Mouse (Mus musculus) right cerebral cortex, adult 18-20 months (tissue): ENCODE measurements around the gene Clec12b.
"Not testable (repeated sequence)": the region's sequence is repeated elsewhere in the genome, so short reads cannot be mapped to it uniquely, and the experiment has no call there.

Source experiments
- DNase-seq: peaks from one replicate; pipeline ENCODE4 v3.0.0; 2022; ENCODE audit warnings: mixed read lengths

Clec12b gene

DNA sequence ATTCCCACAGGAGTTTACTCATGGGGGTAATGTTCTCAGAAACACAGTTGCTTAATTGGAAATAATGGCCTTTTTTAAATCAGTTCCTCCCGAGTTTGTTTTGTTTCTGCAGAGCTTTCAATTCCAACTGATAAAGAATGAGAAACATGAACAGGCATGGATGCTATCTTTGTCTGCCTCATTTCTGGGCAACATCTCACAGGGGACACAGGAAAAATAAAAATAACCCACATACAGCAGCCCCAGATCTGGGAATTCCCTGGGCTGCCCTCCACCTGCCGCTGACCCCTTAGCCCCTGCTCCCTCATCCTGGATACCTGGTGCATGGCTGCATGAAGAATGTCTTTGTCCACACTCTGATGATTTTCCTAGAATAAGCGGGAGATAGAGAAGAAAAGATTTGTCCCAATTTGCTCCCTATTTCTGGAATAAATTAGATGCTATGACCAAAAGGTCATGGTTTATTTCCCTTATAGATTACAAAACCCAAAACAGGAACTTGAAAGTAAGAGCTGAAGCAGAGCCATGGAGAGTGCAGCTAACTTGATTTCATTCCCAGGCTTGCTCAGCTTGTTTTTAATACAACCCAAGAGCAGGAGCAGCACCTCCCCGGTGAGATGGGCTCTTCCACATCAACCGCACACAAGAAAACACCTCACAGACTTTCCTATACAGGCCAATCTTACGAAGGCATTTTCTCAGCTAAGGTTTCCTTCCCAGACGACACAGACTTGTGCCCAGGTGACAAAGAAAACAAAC is 16.1 kb downstream of the Clec12b start:
- DNase-seq = no peak

DNA sequence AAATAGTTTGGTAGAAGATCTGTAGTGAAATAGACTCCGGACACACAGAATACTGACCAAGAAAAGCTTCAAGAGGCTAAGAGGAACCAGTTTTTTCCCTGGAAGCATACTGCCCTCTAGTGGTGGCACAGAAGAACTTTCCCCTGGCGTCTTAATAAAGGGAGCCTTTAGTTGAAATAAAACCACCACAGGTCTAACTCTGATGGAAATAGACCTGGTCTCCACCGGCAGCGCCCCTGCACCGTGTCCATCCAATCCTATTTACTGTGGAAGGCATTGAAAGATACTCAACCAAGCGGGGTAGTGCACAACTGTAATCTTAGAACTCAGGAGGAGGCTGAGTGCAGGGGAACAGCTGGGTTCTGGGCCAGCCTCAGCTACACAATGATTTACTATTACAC is 19.7 kb downstream of the Clec12b start:
- peak; percentile 23 for DNase-seq

DNA sequence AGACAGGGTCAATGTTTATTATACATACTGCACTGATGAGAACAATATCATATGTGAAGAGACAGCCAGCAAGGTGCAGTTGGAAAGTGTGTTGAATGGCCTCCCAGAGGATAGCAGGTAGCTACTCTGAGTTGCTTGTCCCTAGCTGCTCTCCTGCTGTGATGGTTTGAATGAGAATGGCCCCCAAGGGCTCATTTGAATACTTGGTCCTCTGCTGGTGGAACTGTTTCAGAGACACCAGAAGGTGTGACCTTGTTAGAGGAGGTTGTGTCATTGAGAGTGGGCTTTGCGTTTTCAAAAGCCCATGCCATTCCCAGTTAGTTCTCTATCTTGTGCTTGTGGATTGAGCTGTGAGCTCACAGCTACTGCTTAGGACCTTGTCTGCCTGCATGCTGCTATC is 21.7 kb downstream of the Clec12b start:
- DNase-seq = no peak

DNA sequence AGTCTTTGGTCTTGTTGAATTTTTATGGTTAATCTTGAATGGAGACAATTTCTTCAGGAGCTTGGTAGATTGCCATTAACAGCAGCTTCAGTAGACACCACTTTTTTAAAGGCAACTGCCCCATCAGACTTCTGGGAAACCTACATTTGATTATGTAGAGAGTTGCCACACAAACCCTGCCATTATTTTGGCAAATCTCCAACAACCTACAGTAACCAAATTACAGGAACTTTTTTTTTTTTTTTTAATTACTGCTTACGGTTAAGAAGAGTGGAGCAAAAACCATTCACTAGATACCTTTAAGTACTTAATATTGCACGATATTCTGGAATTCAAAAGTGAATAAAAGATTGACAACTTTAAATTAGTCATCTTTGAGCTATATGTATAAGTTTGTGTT is 26.2 kb downstream of the Clec12b start:
- DNase-seq = no peak

DNA sequence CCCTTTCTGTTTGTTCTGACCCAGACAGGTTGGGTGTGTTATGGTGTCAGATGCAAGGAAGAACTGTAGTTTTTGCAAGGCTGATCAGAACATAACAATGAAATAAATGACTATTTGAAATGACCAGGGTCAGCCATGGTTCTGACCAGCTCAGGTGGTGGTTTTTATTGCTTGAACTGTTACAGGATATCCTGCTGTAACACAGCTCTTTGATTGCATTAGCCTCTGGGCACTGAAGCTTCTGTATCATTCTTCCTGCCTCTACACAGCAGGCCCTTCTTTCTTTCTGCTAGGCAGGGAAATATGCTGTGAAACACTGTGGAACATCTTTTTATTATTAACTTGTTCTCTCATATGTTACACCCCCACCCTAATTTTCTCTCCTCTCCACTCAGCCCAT is 29.2 kb downstream of the Clec12b start:
- no peak for DNase-seq

DNA sequence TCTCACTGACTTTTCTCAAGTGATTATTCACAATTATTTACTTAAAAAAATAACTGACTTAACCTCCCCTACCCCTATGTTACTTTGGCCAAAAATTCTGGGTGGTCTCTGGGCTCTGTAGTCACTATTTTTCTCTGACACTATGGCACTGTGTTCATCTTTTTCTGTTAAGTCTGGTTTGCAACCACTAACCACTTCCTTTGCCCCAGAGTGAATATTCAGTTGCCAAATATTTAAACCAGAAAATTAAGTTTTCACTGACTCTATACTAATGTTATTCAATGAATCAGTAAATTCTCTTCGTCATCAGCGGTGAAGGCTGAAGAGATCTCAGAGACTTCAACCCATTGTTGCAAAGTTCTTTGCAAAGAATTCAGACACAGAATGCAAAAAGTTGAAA is 29.9 kb downstream of the Clec12b start:
- no peak for DNase-seq

DNA sequence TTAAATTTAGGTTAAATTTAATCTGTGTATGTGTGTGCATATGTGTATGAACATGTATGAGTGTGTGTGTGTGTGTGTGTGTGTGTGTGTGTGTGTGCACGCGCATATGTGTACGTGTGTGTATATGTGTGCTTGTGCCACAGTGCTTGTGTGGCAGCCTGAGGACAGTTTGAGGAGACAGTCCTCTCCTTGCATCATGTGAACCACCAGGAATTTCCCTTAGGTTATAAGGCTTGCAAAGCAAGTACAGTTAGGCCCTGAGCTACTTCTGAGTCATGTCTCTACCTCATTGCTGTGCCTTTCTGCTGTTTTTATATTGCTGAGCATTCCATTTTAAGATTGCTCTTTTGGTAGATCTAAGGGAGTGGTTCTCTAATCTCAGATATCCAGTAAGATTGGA is 34.6 kb downstream of the Clec12b start:
- no peak for DNase-seq

DNA sequence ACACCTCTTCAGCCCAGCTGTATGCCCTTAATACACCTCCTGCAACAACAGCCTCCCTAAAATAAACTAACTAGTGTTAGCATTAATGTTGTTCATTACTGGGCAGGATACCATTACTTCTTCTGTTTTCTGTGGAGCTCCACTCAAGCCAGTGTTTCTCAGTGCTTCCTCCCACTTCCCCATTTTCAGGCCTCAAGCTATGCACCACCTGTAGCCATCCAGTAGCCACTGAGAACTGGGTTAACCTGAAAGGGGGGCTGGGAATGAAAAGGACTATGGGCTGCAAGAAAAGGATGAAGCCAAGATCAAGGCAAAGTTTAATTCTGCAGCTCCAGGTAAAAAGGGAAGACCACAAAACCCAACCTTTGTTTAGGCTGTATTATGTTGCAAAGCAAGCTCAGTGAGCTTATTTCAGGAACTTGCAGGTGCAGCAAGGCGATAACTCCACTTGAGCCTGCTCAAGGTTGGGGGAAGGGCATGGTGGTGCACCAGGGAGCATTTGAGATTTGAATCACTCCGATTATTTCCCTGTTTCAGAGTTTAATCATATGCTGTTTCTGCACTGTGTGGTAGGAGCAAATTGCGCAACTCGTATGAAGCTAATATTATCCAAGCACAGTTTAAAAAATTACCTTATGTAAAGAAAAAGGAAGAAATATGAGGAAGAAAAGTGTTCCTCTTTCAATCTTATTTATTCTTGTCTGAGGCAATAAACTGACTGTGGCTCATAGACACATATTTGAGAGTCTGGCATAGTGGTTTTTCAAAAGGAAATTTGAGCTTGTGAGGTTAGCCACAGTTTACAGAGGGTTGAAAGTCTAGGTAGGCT is 35.9 kb downstream of the Clec12b start:
- DNase-seq = no peak

DNA sequence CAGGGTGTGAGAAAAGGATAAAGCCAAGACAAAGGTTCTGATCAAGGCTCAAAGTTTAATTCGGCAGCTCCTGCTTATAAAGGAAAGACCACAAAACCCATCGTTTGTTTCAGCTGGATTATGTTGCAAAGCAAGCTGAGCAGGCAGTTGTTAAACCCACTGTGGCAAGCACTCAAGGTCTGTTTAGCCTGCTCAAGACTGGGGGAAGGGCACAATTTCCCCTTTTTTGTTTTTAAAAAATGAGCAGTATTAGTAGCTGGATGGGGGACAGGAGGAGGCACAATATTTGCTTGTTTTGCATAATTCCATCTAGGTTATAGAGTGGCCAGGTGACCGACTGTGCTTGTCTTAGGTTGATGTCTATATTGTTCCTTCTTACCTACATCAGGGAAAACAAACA is 41.3 kb downstream of the Clec12b start:
- DNase-seq = no peak

DNA sequence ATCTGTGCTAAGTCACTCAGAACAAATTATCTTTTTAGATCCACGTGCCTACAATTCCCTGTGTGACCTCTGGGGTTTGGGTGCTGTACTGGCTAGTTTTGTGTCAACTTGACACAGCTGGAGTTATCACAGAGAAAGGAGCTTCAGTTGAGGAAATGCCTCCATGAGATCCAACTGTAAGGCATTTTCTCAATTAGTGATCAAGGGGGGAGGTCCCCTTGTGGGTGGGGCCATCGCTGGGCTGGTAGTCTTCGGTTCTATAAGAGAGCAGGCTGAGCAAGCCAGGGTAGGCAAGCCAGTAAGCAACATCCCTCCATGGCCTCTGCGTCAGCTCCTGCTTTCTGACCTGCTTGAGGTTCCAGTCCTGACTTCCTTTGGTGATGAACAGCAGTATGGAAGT is 43.3 kb downstream of the Clec12b start, which contains the start of gene Clec12a:
Clec12a (plus strand) TSS at position 301 of the 400 bp plus-strand sequence.
- DNase-seq = not testable (repeated sequence)

DNA sequence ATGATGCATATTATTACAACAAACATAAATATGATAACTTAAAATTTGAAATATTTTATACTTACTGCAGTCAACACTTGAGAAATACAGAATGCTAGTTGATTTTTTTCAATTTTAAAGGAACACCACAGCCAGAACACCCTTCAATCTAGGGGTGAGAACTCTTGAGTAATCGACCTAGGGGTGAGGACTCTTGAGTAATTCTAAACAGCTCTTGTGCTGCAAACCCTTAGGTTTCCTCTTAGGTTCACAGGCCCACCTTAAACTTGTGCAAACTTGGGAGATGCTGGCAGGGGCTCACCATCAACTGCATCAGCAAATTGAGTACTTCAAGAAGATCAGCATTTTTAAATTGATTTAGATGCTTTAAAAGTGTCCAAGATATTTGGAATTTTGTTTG is 47.9 kb downstream of the Clec12b start:
- no peak for DNase-seq

DNA sequence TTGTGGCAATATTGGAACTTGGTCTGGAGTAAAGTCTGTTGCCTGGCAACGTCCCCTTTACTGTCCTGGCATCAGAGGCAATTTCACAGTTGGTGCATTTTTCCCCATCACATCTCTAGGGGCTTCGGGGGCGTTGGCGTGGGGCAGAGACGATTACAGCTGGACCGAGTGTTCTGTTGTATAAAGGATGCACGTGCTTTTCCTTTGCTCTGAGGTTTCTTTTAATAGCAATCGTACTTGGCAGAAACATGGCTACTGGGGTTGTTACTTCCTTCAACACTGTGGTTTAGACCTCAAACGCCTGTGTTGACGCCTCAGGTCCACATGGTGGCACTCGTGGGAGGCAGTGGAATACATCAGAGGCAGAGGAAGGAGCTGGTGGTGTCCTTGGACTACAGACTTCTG is 52.0 kb downstream of the Clec12b start:
- DNase-seq = peak; percentile 32

DNA sequence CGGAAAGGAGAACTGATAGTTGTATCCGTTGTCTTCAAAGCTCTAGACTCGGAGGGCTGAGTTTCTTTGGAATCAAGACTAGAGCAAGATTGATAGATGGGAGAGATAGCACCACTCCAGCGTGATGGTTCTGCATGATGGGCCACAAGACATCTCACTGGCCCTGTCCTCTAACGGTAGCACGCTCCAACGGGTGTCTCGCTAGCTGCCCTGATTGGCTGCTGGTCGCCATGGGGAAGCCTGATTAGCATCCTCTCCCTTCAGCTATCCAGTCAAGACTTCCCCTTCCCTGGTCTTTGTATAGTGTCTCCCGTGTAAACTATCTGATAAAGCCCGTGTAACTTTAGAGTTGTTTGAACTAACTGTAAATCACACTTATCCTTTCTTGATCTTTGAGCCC is 54.1 kb downstream of the Clec12b start, which contains the start of gene 4922502D21Rik:
4922502D21Rik (minus strand) TSS at position 187 of the 400 bp plus-strand sequence.
- no peak for DNase-seq

DNA sequence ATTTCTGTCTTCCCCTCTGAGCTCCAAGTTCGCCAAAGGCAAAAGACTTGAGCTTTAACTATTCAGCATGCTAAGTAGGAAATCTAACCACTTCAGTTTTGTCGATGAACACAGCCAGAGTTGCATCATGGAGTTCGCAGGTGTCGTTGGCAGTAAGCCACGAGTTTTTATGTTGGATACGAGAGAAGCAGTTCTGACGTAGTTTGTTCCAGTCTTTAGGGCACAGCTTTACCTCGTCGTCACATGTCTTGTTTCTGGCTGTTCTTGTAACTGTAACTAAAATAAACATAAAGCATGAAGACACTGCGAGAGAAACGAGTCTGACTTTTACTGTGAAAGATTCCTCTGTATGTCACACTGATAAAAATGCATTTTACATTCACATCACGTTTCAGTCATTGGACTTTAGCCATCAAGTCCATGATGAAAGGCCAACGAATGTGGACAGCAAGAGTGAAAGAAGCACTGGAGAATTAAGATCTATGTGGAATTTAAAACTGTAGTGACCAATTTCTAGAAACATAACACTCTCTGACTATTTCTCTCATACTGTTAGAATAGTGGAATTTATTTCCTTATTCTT is 59.0 kb downstream of the Clec12b start:
- no peak for DNase-seq

DNA sequence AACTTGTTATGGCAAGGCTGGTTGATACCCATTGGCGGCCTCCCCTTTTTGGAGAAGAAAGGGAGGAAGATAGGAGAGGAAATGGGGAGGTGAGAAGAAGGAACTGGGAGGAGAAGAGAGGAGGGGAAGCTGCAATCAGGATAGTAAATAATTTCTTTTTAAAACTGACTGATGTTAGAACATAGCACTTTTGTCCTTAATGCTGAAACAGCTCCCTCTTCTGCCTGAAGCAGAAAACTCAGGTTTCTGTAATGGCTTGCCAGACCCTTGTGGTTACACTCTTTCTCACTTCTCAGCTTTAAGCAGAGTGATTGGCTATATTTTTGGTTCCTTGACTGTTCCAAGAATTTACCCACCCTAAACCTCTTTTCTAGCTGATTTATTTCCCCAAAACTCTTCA is 59.7 kb downstream of the Clec12b start:
- DNase-seq = no peak
